Mouse (Mus musculus) lung, adult 2 months (tissue): ENCODE data around the gene Spata2.

Experiments
- CTCF ChIP-seq: fragments of 200-500 bp; IDR thresholded peaks from 2 replicates; pipeline ENCODE4 v1.5.1; 2011; ENCODE audit warnings: mild to moderate bottlenecking, low read length, control low read depth; ENCODE audit not compliant: insufficient read depth
- POLR2A ChIP-seq: fragments of 200-500 bp; IDR thresholded peaks from 2 replicates; pipeline ENCODE4 v1.6.1; 2011; ENCODE audit warnings: low read depth, mild to moderate bottlenecking, control low read depth, low read length, borderline replicate concordance; ENCODE audit errors: extremely low read depth

DNA sequence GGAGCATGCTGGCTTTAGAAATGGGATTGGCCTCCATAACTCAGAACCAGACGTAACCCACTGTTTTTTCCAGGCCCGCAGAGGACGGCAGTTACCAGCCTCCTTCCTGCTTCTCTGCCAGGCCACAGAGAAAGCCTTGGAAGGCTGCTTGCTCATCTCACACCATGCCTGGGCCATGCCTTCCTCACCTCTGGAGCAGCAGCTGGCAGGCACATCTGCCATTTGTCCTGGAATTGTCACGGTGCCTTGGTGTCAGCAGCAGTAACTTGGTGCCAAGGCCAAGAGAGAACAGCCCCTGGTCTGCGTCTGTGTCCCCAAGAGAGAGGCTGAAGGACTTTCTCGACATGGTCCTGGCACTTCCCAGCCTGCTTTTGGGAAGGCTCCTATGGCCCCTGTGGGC lies 18.5 kb downstream of the Spata2 start:
- TF ChIP-seq POLR2A (no peak), CTCF (no peak)
